Mouse (Mus musculus) frontal cortex, adult (tissue): ENCODE results near the gene St8sia1.

Source experiments
- ATAC-seq: cut with Nextera tagmentation; 2 replicates; pipeline ENCODE4 v1.9.2; 2017; ENCODE audit warnings: mild to moderate bottlenecking, moderate library complexity, mixed read lengths; ENCODE audit not compliant: low TSS enrichment

St8sia1 gene

DNA sequence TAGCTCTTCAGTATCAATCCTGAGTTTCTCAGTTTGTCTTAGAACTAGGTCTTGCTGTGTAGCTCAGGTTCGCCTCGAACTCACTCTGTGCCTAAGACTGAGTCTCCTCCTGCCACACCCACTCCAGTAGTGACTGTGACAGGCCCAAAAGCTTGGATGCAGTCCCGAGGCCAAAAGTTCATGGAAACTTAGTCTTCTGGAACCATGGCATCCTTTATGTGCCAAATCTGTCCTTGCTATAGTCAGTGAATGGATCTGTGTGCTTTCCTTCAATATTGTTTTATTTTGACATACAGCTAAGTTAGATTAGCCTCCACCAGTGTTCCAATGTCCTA lies 54.5 kb downstream of the St8sia1 start:
- ATAC-seq, result no peak

- ATAC-seq, result peak; percentile 93
These were observed 55.1 kb downstream of the St8sia1 start for GRCm38 (mm10) chr6:142908911-142909770.

- ATAC-seq, result no peak
These were observed 55.8 kb downstream of the St8sia1 start for GRCm38 (mm10) chr6:142908412-142908811.

DNA sequence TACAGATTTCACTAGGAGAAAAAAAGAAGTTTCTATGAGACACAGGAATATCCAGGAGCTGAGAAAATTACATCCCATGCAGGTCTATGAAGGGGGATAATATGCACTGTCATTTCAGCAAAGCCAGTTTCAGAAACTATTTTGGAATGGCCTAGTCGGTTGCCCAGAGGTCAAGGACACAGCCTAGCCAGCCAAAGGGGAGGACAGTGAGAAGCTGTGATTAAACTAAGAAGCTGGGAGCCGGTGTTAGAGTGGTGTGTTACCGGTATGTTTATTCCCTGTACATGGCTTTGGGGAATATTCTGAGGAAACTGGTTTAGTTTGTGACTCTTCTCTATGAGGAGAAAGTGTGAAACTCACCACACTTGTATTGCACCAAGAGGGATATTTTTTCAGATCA lies 68.9 kb downstream of the St8sia1 start:
- no peak for ATAC-seq

GRCm38 (mm10) chr6:142893716-142894115 lies 70.5 kb downstream of the St8sia1 start:
- ATAC-seq, result no peak

GRCm38 (mm10) chr6:142890321-142890720 lies 73.9 kb downstream of the St8sia1 start:
- no peak for ATAC-seq

- ATAC-seq, result no peak
These were observed 75.1 kb downstream of the St8sia1 start for GRCm38 (mm10) chr6:142888970-142889740.

DNA sequence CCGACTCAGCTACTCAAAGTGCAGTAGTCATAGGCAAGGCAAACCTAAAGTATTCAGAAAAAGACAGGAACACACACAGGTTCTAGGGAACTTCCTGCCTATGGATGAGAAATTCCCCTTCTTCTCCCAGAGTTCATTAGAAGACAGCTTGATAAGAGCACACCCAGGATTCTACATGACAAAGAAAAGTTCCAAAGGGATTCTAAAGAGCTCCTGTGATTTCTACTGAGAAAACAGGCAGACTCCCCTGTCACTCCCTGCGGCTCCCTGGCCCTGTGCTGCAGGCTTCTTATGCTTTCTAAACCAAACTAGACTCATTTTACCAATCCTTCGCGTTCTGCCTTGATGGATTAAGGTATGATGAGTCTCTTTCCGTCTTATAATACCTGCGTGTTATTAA lies 75.9 kb downstream of the St8sia1 start:
- no peak for ATAC-seq

DNA sequence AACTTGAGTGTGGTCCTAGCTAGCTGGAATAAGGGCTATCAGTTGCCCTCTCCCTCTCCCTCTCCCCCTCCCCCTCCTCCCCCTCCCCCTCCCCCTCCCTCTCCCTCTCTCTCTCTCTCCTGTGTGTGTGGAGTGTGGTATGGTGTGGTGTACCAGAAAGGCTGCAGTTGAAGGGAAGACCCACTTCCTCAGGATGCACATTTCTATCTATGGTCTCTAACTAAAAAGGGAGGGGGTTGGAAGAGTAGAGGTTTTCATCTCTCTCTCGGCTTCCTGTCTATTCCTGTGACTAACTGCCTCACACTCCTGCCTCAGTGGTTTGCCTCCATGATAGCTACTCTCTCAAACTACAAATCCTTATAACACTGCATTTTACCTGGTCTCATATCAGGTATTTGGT lies 76.9 kb downstream of the St8sia1 start:
- no peak for ATAC-seq

GRCm38 (mm10) chr6:142885364-142886154 lies 78.7 kb downstream of the St8sia1 start:
- ATAC-seq, result peak; percentile 66

GRCm38 (mm10) chr6:142884128-142884527 lies 80.1 kb downstream of the St8sia1 start:
- no peak for ATAC-seq

GRCm38 (mm10) chr6:142880849-142881470 lies 83.3 kb downstream of the St8sia1 start:
- no peak for ATAC-seq

GRCm38 (mm10) chr6:142878744-142879701 lies 85.2 kb downstream of the St8sia1 start:
- ATAC-seq, result peak; percentile 64

DNA sequence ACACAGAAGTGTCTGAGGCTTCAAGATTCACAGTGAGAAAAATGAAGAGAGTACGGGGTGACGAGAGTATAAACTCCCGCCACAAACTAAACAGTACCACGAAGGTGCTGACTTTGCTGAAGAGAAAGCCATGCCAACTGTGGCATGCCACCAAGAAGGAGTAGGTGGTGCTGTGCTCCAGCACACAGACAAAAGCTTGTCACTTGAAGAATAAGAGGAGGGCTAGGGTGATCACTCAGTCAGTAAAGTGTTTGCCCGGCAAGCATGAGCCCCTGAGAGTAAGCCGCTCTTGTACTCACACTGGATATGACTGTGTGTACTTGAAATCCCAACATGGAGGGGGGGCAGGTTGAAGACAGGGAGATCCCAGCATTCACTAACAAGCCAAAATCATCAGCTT lies 87.0 kb downstream of the St8sia1 start:
- peak; percentile 52 for ATAC-seq

DNA sequence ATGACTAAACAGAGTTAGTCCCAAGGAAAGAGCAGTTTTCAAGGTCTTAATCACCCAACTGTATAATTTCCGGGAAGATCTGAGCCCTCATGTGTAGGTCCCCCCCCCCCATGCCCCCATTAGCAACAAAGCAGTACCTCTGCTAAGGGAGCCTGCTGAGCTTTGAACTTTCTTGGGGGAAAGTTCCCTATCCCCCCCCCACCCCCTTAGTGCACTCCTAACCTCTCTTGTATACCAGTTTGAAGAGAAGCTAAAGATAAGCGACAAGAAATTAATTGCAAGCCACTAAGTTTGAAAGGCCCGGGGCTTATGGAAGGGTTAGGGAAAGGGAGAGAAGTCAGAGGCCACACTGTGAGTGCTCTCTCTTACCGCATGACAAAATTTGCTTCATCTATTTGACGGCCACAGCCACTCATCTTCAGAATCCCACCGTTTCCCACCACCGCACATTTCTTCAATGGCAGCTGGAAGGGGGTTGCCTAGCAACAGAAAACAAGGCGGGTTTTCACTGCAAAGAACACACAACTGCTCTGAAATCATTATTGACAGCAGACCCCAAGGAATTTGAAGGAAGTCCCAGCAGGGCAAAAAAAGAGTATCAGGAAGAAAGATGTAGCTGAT lies 87.9 kb downstream of the St8sia1 start:
- ATAC-seq, result no peak

GRCm38 (mm10) chr6:142873795-142874563 lies 90.3 kb downstream of the St8sia1 start:
- ATAC-seq, result no peak

DNA sequence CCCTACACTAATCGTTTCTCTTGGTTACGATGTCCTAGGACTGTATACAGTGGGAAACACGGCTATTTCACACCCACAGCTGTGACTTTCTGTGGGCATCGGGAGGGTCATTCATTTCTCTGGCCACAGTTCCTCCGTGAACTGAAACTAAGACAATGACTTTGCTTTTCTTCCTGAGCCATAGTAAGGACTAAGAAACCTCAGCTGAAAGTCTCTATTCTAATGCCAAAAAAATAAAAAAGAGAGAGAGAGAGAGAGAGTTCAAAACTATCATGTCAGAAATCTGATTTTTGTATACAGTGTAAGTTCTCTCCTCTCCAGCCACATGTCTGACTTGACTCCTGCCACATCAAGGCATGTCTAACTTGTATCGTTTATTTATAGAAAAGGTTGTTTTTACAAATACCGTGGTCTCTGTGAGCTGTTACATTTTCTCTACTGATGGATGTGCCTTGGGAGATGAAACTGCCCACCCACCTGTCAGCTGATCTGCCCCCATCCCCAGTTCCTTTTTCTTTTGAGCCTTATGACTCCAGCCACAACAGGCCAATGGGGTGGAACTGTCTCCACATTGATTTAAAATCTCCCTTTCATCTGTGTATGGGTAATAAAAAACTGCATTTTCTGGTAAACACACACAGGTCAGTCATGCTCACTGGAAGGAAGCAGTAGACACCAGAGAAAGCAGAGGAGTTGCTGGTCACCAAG lies 94.4 kb downstream of the St8sia1 start:
- ATAC-seq, result no peak

DNA sequence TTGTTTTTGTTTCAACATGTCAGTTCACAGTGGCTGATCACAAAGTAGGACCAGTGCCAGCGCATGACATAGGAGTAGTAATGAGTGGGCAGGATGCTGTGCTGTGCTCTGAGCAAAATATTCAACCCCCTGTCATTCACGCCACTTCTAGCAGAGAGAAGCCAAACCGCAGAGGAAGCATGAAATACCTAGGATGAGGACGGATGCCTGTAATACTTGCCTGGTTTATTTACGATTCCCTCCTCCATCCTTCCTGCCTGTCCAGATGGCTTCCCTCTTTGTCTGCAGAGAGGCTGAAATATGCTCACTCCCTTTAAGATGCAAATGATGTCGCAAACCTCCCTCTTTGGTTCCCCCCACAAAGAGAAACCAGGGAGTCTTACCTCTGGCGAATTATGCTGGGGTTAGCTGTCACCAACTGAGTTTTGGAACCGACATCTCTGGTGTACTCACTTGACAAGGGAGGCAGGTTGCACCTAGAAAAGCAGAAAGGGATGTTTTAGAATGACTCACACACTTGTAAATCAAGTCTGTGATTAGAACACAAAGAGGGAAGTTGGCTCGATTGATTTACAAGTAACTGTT lies 96.7 kb downstream of the St8sia1 start:
- ATAC-seq, result peak; percentile 94
